Mouse (Mus musculus) activated CD4-positive, CD25-positive, alpha-beta regulatory T cell, adult 9 weeks (primary cell): ENCODE measurements around the gene Prrg3. TPM values are rescaled to one million over a fixed set of nuclear protein-coding genes. Genes with fewer than 3 reads are reported as not detected.

Source experiments
- polyA plus RNA-seq: library from polyadenylated mRNA; unstranded; fragments of 100-300 nt; shearing (Covaris generic); gene quantifications from one replicate; pipeline ENCODE4 v1.2.1, GENCODE M21; 2017

Prrg3 gene
- 0.05 TPM for polyA plus RNA-seq

GRCm38 (mm10) chrX:71962073-71963051 lies at the start of gene Prrg3:
TSS of gene Prrg3 (plus strand) at chrX:71962624.

GRCm38 (mm10) chrX:71972686-71973085 lies 10.3 kb downstream of the Prrg3 start, which contains the start of gene Fate1:
TSS of gene Fate1 (plus strand) at chrX:71972986.

GRCm38 (mm10) chrX:71991549-71991948 lies 29.1 kb downstream of the Prrg3 start, which contains the start of gene Cnga2:
TSS of gene Cnga2 (plus strand) at chrX:71991849.

Other genes with a start within 250 kb of the Prrg3 start
- 42.2 TPM for gene Vma21, start 146.7 kb upstream of the Prrg3 start, polyA plus RNA-seq
- 0.62 TPM for gene Gm1141, start 41.6 kb upstream of the Prrg3 start, polyA plus RNA-seq
- not detected for gene Fate1, start 10.4 kb downstream of the Prrg3 start, polyA plus RNA-seq
- gene Cnga2, start 29.2 kb downstream of the Prrg3 start, polyA plus RNA-seq: not detected